Mouse (Mus musculus) 3T3-L1 (cell line): ENCODE results near the gene Nrgn.
A peak's percentile ranks its signal among the peaks of the same experiment; 100 is the strongest.

ENCODE experiments used
- DNase-seq: peaks from one replicate; pipeline ENCODE4 v3.0.0-alpha.2; 2015; ENCODE audit warnings: low read depth, low spot score

The Nrgn gene

DNA sequence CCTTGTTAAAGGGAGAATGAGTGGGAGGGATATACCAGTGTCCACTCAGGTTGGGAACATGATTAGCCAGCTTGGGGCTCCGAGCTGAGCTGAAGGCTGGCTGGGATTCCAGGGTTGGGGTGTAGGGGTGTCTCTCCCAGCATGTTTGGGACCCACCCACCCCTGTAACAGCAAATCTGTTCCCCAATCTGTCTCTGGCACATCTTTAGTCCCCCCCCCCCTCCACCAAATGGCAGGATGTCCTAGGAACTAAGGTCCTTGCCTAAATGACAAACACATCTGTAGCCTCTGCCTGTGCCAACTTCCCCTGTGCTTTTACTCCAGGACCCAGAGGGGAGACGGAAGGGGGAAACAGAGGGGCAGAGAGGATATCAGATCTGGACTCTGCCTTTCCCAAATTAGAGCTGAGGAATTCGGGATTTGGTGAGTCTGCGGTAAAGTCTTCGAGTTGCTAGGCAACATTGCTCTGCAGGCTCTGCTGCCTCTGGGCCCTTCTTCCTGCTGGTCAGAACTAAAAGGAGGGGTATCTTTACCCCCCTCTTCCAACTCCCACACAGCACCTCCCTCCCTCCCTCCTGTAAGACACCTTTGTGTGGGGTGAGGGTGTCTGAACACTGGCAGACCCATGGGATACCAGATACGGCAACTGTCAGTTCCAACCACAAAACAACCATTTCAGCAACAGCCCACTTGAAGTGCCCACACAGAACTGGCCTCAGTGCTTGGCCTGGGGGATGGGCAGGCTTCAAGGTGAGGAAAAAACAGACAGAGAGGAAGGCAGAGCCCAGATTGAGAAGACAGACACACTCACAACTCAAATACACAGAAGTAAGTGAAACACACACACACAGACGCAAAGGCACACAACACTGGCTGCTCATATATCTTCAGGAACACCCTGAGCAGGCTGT lies 2.4 kb upstream of the Nrgn start, which contains the start of gene Siae:
Gene Siae (plus strand): TSS at position 861 of the 911 bp plus-strand sequence.
- DNase-seq: no peak

DNA sequence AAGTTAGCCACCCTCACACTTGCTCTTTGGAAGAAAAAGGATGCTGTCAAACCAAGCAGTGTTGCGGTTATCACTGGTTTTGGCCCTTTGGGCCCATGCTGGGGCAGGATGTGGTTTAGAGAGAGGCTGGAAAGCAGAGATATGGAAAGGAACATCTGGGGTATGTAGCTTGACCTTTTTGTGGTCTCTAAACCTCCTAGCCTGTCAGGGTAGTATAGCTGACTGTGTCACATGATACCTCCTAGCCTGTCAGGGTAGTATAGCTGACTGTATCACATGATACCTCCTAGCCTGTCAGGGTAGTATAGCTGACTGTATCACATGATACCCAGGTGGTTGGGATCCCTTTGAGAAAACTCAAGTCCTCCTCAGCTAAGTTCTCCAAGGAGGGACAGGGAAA lies 1.6 kb upstream of the Nrgn start:
- peak; percentile 10 for DNase-seq

DNA sequence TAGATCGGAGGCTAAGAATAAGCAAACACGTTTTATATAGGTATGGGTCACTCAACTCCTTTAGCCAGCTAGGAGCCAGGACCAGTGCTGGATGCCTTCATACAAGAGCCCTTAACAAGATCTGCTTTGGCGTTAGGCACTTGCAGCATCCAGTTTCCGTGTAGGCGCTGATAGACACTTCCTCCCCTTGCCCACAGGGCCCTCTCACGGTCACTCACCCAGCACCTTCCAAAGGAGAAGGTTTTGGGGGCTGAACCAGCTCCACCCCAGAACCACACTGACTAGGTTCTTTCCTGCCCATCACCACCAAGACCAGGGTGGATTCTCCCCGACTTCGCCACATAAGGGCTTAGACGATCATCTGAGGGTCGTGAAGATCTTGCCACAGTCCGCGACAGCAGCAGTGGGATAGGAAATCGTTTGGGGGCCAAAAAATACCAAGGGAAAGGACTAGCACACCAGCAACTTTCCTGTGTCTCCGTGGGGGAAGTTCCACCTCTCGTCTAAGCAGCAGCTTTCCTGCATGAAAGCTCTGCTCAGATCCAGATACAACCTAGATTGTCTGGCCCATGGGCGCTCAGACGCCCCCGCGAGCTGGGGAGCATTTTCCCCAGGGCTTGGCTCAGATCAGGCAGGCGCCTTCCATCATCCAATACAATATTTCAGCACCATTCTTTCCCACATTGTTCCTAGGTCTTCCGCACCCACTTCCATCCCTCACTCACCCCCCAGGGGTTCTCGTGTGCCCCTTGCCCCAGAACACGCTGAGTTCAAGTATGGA lies 763 bp downstream of the Nrgn start:
- DNase-seq: no peak

- DNase-seq: no peak
Measured at GRCm38 (mm10) chr9:37550435-37550834, 2.3 kb downstream of the Nrgn start.

DNA sequence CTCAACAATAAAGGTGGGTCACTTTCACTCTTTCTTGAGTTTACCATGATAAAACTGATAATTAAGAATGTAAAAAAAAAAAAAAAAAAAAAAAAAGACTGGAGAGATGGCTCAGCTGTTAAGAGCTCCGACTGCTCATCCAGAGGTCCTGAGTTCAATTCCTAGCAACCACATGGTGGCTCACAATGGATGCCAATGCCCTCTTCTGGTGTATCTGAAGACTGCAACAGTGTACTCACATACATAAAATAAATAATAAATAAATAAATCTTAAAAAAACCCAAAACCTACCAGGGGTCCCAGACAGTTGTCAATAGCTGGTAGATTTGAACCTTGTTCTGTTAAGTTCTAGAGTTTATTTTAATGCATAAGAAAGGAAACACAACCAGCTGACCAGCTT lies 5.8 kb downstream of the Nrgn start:
- DNase-seq: peak; percentile 28

DNA sequence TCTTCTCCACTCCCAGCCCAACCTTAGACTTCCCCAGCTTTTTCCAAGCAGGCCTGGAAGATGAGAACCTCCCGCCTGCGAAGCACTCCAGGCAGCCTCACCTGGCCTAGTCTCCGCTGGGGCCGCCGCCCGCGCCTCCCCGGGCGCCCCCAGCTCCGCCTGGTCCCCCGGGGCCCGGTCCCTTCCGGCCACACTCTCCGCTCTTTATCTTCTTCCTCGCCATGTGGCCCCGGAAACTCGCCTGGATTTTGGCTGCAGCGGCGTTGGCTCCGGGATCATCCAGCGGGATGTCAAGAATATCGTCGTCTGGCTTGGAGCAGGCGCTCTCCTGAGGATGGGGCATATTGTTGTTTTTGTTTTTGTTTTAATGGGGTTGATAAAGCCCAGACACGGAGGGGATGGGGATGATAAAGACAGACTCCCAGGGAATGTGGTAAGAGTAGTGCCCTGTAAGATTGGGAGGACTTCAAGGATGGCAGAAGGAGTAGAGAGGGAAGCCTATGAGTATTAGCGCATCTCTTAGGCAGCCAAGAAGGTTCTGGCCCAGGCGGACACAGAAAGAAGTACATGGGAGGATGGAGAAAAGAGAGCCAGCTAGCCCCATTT lies 6.8 kb downstream of the Nrgn start:
- DNase-seq: no peak

DNA sequence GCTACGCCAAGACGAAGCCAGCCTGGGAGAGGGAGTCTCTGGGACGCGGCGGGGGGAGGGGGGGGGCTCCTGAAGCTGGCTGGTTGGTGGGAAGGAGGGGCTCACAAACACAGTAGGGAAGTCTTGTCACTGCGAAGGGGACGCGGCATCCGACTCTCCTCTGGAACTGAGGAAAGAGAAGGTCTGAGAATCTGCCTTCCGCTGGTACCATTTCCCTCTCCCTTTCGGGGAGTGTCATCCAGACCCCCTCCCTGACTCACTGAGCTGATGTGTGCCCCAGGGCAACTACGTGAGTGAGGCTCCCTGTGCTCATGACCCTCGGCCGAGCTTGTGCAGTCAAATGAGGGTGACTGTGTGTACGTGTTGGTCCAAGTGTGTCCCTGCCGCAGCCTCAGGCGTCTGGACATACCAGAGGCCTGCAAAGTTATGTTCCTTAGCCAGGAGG lies 7.5 kb downstream of the Nrgn start:
- no peak for DNase-seq

- peak; percentile 71 for DNase-seq
Measured at GRCm38 (mm10) chr9:37544447-37545165, 8.1 kb downstream of the Nrgn start.

- DNase-seq: no peak
Measured at GRCm38 (mm10) chr9:37543869-37544440, 8.7 kb downstream of the Nrgn start.

DNA sequence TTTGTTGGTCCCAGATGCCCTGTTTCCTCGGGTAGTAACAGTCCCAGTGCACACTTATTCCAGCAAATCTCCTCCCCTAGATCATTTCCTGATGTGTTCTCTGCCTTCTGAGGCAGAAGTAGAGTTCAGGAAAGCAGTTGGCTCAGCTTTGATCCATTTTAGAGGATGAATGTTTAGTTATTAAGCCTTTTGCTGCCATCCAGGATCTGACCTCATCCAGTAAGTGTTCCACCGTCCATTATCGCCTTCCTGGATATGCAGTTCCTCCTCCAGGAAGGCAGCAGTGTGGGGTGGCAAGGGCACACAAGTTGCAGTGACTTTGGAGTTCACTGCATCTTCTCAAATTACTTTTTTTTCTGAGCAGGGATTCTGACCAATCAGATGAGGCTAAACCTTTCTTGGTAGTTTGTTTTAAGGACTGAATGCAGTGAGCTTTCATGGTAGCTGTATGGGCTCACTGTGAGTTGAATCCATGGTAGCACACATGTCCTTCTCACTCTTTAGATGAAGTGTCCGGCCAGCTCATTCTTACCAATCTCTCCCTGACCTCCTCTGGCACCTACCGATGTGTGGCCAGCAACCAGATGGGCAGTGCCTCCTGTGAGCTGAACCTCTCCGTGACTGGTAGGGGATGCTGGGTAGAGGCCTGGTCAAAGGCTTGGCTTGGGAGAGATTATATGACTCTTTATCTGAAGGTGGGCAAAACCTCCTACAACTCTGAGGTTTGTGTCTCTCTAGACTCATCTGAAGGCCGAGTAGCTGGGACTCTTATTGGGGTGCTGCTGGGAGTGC lies 10.7 kb downstream of the Nrgn start:
- no peak for DNase-seq

DNA sequence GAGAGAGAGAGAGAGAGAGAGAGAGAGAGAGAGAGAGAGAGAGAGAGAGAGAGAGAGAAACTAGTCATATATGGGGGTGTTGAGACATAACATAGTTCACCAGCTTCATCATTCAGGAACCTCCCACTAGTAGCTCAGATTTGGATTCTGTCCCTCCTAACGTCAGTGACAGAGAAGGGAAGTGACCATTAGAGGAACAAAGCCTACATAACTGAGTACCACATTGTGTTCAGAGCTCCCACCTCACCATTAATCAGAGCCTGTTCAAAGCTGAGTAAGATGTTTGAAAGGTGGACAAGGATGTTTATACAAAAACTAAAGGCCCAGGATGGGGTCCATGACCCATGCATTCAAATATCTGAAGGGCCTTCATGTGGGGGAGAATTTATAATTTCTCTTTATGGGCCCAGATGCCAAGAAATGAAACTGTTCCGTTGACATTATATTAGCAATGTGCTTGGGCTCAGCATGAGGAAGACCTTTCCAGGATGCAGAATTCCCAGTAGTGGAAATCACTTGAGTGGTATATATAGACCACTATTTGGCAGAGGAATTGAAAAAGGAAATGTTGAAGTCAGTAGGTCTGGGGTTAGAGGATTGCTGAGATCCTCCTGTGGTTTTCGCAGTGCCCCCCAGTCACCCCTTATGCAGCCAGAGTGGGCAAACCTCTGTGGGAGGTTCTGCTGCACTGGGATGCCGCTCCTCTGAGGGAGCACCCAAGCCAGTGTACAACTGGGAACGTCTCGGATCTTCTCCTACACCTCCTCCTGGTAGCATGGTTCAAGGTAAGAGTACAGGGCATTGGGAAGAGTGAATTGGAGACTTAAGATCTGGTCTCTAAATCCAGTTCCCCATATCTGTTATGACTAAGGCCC lies 11.8 kb downstream of the Nrgn start:
- no peak for DNase-seq

GRCm38 (mm10) chr9:37540226-37540625 lies 12.5 kb downstream of the Nrgn start:
- DNase-seq: no peak

- DNase-seq: no peak
Measured at GRCm38 (mm10) chr9:37539170-37540025, 13.3 kb downstream of the Nrgn start, which contains the start of gene Vsig2. Gene Vsig2 (plus strand): TSS chr9:37539255.

DNA sequence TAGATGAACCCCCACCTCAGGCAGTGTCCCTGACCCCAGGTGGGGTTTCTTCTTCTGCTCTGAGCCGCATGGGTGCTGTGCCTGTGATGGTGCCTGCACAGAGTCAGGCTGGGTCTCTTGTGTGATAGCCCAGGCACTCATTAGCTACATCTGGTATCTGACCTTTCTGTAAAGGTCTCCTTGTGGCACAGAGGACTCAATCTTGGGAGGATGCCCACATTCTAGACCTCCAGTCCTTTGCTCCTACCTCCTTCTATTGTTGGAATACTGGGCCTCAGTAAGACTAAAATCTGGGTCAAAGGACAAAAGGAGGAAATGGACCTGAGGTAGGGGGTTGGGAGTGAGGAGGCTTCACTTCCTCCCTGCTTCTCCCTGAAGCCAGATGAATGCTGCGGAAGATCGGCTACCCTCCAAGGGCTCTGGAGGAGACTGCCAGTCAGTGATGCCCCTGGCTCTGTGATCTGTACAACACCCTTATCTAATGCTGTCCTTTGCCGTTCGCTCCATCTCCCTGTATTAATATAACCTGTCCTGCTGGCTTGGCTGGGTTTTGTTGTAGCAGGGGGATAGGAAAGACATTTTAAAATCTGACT lies 14.9 kb downstream of the Nrgn start:
- peak; percentile 59 for DNase-seq

GRCm38 (mm10) chr9:37536851-37537250 lies 15.9 kb downstream of the Nrgn start:
- DNase-seq: no peak

GRCm38 (mm10) chr9:37530888-37531705 lies 21.6 kb downstream of the Nrgn start:
- no peak for DNase-seq
